8 mouse cellular contexts compared by ENCODE assay signal in the genomic region with DNA sequence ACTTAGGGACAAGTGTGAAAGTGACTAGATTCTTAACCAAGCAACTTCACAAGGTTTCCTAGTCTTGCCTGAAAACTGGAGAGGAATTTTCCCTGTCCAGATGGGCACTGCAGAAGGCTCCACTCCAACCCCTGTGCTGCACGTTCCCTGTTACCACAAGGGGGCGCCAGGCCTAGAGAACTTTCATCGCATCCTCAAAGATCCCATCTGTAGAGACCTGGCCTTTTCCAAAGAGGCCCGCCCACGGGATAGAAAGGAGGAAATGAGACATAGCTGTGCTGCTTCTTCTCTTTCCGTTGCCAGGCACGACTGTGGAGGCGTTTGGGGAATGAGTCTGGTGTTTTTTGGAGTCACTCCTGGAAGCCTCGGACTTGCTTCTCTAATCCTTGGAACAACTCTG.
DNase-seq lines count a peak whose midpoint lies in the region; ATAC-seq and TF ChIP-seq lines count a peak whose summit lies in the region.

No protein-coding gene starts in this region.

- H3K4me1 ChIP-seq in kidney, embryonic 14.5 days (ENCODE audit: control insufficient read depth, insufficient read depth, low read length) = 0 out of 2 replicates have a peak, but pooled peaks cover 2% of the 10 kb centered on the region
- peaks cover 3% of the 10 kb centered on the region; the same call in 1 of the 2 replicates for H3K4me1 ChIP-seq in bone marrow macrophage, adult 2 months (ENCODE audit: control insufficient read depth, insufficient read depth, low read length)

- 32% methylated on average over 9 of the region's 9 CpGs for WGBS in kidney, embryonic 14.5 days

- peak; percentile 88 for TF ChIP-seq CTCF in bone marrow macrophage, adult 2 months (IDR thresholded peaks at IDR 0.05; ENCODE audit: low read depth, low read length)

- no peak overlapping the region for H3K4me2 ChIP-seq in kidney, embryonic 14.5 days (replicated peaks; ENCODE audit: low read depth, low read length)

- no peak overlapping the region for H3K9ac ChIP-seq in kidney, embryonic 14.5 days (ENCODE audit: low read depth, low read length)

- DNase-seq in kidney, adult 11 months = peak; percentile 20
- peak; percentile 76 for DNase-seq in gastrocnemius, adult 18-20 months (ENCODE audit: low spot score)
- DNase-seq in kidney, postnatal 36 days = peak; percentile 49 to 84
- DNase-seq in lung, adult 18-20 months = peak; percentile 67
- DNase-seq in retina, postnatal 7 days (ENCODE audit: low read depth, low spot score) = peak; percentile 32
- DNase-seq in urinary bladder, postnatal 10 days (ENCODE audit: low spot score) = peak; percentile 17

- no peaks in the 10 kb centered on the region for H3K27me3 ChIP-seq in kidney, embryonic 14.5 days (ENCODE audit: control insufficient read depth, insufficient read depth, low read length)

- no peaks in the 10 kb centered on the region for H3K36me3 ChIP-seq in kidney, embryonic 14.5 days (ENCODE audit: control insufficient read depth, insufficient read depth, low read length)

- TF ChIP-seq POLR2A in bone marrow macrophage, adult 2 months (IDR thresholded peaks at IDR 0.05; ENCODE audit: borderline replicate concordance, low read depth, low read length) = no peak

- ATAC-seq in kidney, embryonic 14.5 days (ENCODE audit: low FRiP score, low TSS enrichment) = no peak

- no peaks in the 10 kb centered on the region for H3K9me3 ChIP-seq in kidney, embryonic 14.5 days (ENCODE audit: control insufficient read depth, low read length)

- no peak overlapping the region for H3K27ac ChIP-seq in kidney, embryonic 14.5 days (ENCODE audit: low read depth, low read length)
- H3K27ac ChIP-seq in bone marrow macrophage, adult 2 months (ENCODE audit: insufficient read depth, low read depth, low read length) = no peak overlapping the region

- no peak overlapping the region for H3K4me3 ChIP-seq in kidney, embryonic 14.5 days (ENCODE audit: low read length)
- H3K4me3 ChIP-seq in bone marrow macrophage, adult 2 months (ENCODE audit: insufficient read depth, low read length) = no peak overlapping the region

Comparison
In these comparisons a context has a peak if more than half of its experiments do, and no peak if none do; other contexts are left out.
1. DNase-seq: peak in every context shown above with its lines; median percentile 76 in gastrocnemius, adult 18-20 months; 67 in lung, adult 18-20 months; 66 in kidney, postnatal 36 days; 32 in retina, postnatal 7 days; 20 in kidney, adult 11 months; 17 in urinary bladder, postnatal 10 days.